Mouse (Mus musculus): ENCODE data around the gene Cntd1. TPM values are rescaled to one million over a fixed set of nuclear protein-coding genes. Genes with fewer than 3 reads are reported as not detected.

Cntd1 gene
- total and polyA plus RNA-seq, 3 experiments = 0.96 to 2.5 (median 0.98) TPM

DNA sequence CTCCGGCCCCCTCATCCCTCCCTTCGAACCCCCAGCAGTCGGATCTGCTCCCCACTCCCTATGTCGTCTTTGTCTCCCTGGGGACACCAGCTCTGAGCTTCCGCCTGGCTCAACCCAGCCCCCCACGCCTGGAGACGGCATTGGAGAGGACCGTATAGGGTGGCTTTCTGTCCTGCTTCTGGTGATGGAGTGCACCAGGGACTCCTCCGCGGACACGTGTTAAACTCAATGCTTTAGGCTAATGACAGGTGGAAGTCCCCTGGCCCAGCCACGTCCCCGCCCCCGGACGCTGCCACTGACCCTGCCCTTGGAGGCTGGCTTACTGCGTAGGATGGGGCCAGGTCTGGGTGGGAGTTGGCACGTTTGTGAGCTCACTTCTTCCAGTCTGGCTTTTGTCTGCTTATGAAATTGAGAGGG, 37.7 kb downstream of the Cntd1 start (continued):
- peak; percentile 41; the same call in 1 of the 2 replicates for TF ChIP-seq NELFE (IDR thresholded peaks at IDR 0.05; ENCODE audit: low read depth, low read length)
- TF ChIP-seq EP300 (IDR thresholded peaks at IDR 0.05; ENCODE audit: low read length) = no peak
- peak; percentile 88 for TF ChIP-seq MAX (IDR thresholded peaks at IDR 0.05; ENCODE audit: low read length)

- H3K9me3 ChIP-seq (replicated peaks; ENCODE audit: low read length) = no peaks in the 10 kb centered on the region
Measured at GRCm38 (mm10) chr11:101323609-101324008, 44.8 kb downstream of the Cntd1 start.

GRCm38 (mm10) chr11:101324763-101325162, 46.0 kb downstream of the Cntd1 start, which contains the start of gene Aoc2:
TSS of gene Aoc2 (plus strand) at chr11:101325063.
- dilution Hi-C loops (cut with MboI; ENCODE audit: extremely low pct_ligation_motif_present, extremely low pct_unique_long_range_greater_than_20kb, low sequenced_read_pairs) = no loop called here
- Histone ChIP-seq H3K4me1 (ENCODE audit: control insufficient read depth in 1 of 2, insufficient read depth in 2 of 2) (peaks cover 0 to 6% of the 10 kb centered on the region in 2 experiments; a peak in 1 of 4 replicates), H3K36me3 (replicated peaks in 1 of 2; ENCODE audit: control insufficient read depth in 1 of 2, insufficient read depth in 1 of 2, low read length in 1 of 2) (peaks cover 70 to 91% of the 10 kb centered on the region in 2 experiments), H3K79me2 (replicated peaks; ENCODE audit: control insufficient read depth, extremely low read depth, insufficient read depth, poor library complexity, severe bottlenecking) (no peaks in the 10 kb centered on the region), H3K27me3 (replicated peaks) (no peaks in the 10 kb centered on the region), H3K27ac (ENCODE audit: insufficient read depth, low read depth) (no peak within 1 kb of the TSS), H3K9ac (ENCODE audit: insufficient read depth, low read depth) (no peak within 1 kb of the TSS), H3K4me2 (ENCODE audit: insufficient read depth, low read depth, poor library complexity, severe bottlenecking) (no peak within 1 kb of the TSS), H3K4me3 (replicated peaks in 1 of 3; ENCODE audit: low read depth in 2 of 3, low read length in 2 of 3, poor library complexity in 1 of 3) (no peak within 1 kb of the TSS), H3K9me3 (replicated peaks; ENCODE audit: low read length) (no peaks in the 10 kb centered on the region)
- no peak for DNase-seq (ENCODE audit: extremely low read depth)
- TF ChIP-seq POLR2A (IDR thresholded peaks at IDR 0.05; ENCODE audit: low read depth, low read length) (peak; percentile 33; the same call in 1 of the 2 replicates), MAZ (IDR thresholded peaks at IDR 0.05; ENCODE audit: low read depth, low read length) (no peak)
- in situ Hi-C loops (cut with MboI; ENCODE audit: low pct_ligation_motif_present, low pct_unique_long_range_greater_than_20kb, low sequenced_read_pairs) = no loop called here

More at GRCm38 (mm10) chr11:101323609-101324008, 44.8 kb downstream of the Cntd1 start:
- H3K36me3 ChIP-seq (replicated peaks in 1 of 2; ENCODE audit: control insufficient read depth in 1 of 2, insufficient read depth in 1 of 2, low read length in 1 of 2) = peaks cover 81 to 95% of the 10 kb centered on the region in 2 experiments
- H3K27ac ChIP-seq (ENCODE audit: insufficient read depth, low read depth) = no peak overlapping the region
- H3K79me2 ChIP-seq (replicated peaks; ENCODE audit: control insufficient read depth, extremely low read depth, insufficient read depth, poor library complexity, severe bottlenecking) = peaks cover 10% of the 10 kb centered on the region
- H3K4me3 ChIP-seq (replicated peaks in 1 of 3; ENCODE audit: low read depth in 2 of 3, low read length in 2 of 3, poor library complexity in 1 of 3) = no peak overlapping the region
- H3K27me3 ChIP-seq (replicated peaks) = no peaks in the 10 kb centered on the region
- H3K4me2 ChIP-seq (ENCODE audit: insufficient read depth, low read depth, poor library complexity, severe bottlenecking) = no peak overlapping the region
- dilution Hi-C loops (cut with MboI; ENCODE audit: extremely low pct_ligation_motif_present, extremely low pct_unique_long_range_greater_than_20kb, low sequenced_read_pairs) (no loop called here), in situ Hi-C loops (cut with MboI; ENCODE audit: low pct_ligation_motif_present, low pct_unique_long_range_greater_than_20kb, low sequenced_read_pairs) (no loop called here)
- H3K4me1 ChIP-seq (ENCODE audit: control insufficient read depth in 1 of 2, insufficient read depth in 2 of 2) = peaks cover 0 to 13% of the 10 kb centered on the region in 2 experiments; a peak in 1 of 4 replicates
- TF ChIP-seq USF2 (conservative IDR thresholded peaks at IDR 0.05; ENCODE audit: low read depth, low read length) (no peak), GABPA (IDR thresholded peaks at IDR 0.05; ENCODE audit: insufficient replicate concordance, low read depth, low read length) (no peak), ETS1 (conservative IDR thresholded peaks at IDR 0.05; ENCODE audit: low read depth, low read length) (no peak), JUND (conservative IDR thresholded peaks at IDR 0.05; ENCODE audit: low read depth, low read length) (no peak), ZNF384 (IDR thresholded peaks at IDR 0.05; ENCODE audit: low read depth, low read length) (no peak), CTCF (conservative IDR thresholded peaks at IDR 0.05 in 1 of 2, IDR thresholded peaks at IDR 0.05 in 1 of 2; ENCODE audit: low read depth in 2 of 2, low read length in 2 of 2) (peak; percentile 84), SIN3A (IDR thresholded peaks at IDR 0.05; ENCODE audit: low read length) (no peak), MAFK (IDR thresholded peaks at IDR 0.05; ENCODE audit: insufficient replicate concordance, low read length) (no peak), POLR2AphosphoS2 (IDR thresholded peaks at IDR 0.05; ENCODE audit: low read depth, low read length) (0 out of 2 replicates have a peak, but pooled peaks have one; percentile 20), ZKSCAN1 (IDR thresholded peaks at IDR 0.05; ENCODE audit: borderline replicate concordance, low read depth, low read length) (no peak), MAX (IDR thresholded peaks at IDR 0.05; ENCODE audit: low read length) (no peak), RAD21 (IDR thresholded peaks at IDR 0.05; ENCODE audit: low read depth, low read length) (peak; percentile 72), SMC3 (IDR thresholded peaks at IDR 0.05; ENCODE audit: low read depth, low read length) (peak; percentile 82)
- DNase-seq (ENCODE audit: extremely low read depth) = peak; percentile 49
- no peak overlapping the region for H3K9ac ChIP-seq (ENCODE audit: insufficient read depth, low read depth)
